18 mouse cellular contexts compared by ENCODE assay signal in the genomic region with DNA sequence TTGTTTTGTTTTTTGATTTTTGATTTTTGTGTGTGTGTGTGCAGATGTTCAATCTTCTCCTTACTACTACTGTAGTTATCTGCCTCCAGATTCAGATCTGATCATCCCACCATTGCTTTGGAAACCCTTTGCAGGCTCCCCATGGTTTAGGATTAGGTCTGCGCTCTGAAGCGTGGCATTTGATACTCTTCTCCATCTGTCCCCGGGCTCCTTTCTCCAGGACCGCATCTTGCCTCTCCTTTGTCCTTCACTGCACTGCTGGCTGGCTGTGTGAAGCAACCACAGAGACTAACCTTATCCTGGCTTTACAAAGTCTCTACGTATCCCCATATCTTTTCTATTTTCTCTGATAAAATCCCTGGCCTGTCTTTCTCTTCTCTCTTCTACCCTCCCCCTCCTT. TPM values are rescaled to one million over a fixed set of nuclear protein-coding genes. Genes with fewer than 3 reads are reported as not detected.
DNase-seq lines count a peak whose midpoint lies in the region; ATAC-seq and TF ChIP-seq lines count a peak whose summit lies in the region.
"Had no signal": no experiment of that assay in that cellular context is flagged by ENCODE, and none has a peak within 500 bp of the region (broad histone marks: within the 10 kb centered on the region; RNA-seq: fewer than 3 reads in every experiment).

No protein-coding gene starts in this region.

- no peaks in the 10 kb centered on the region for H3K27me3 ChIP-seq in hindbrain, embryonic 10.5 days (ENCODE audit: insufficient read depth, poor library complexity, severe bottlenecking)
- no peaks in the 10 kb centered on the region for H3K27me3 ChIP-seq in hindbrain, embryonic 11.5 days (ENCODE audit: control insufficient read depth, insufficient read depth, low read length)
- no peaks in the 10 kb centered on the region for H3K27me3 ChIP-seq in midbrain, postnatal 0 days (ENCODE audit: insufficient read depth, low read length)
- H3K27me3 ChIP-seq in thymus, adult 2 months (ENCODE audit: control insufficient read depth, insufficient read depth, low read length) = no peaks in the 10 kb centered on the region
- H3K27me3 ChIP-seq: embryonic facial prominence, embryonic 15.5 days; forebrain, embryonic 12.5 days; neural tube, embryonic 13.5 days had no signal

- no peak overlapping the region for H3K4me2 ChIP-seq in hindbrain, embryonic 11.5 days (replicated peaks; ENCODE audit: low read depth, low read length)
- no peak overlapping the region for H3K4me2 ChIP-seq in midbrain, postnatal 0 days (ENCODE audit: low read depth, low read length, poor library complexity, severe bottlenecking)
- H3K4me2 ChIP-seq: embryonic facial prominence, embryonic 15.5 days; forebrain, embryonic 12.5 days; liver, embryonic 11.5 days; neural tube, embryonic 13.5 days had no signal

- no peaks in the 10 kb centered on the region for H3K9me3 ChIP-seq in hindbrain, embryonic 10.5 days
- H3K9me3 ChIP-seq in hindbrain, embryonic 11.5 days (ENCODE audit: control insufficient read depth, low read length) = no peaks in the 10 kb centered on the region
- no peaks in the 10 kb centered on the region for H3K9me3 ChIP-seq in midbrain, postnatal 0 days (ENCODE audit: low read length)
- H3K9me3 ChIP-seq: embryonic facial prominence, embryonic 15.5 days; forebrain, embryonic 12.5 days; limb, embryonic 10.5 days; neural tube, embryonic 13.5 days had no signal

- no peak overlapping the region for H3K9ac ChIP-seq in hindbrain, embryonic 11.5 days (ENCODE audit: low read depth, low read length)
- no peak overlapping the region for H3K9ac ChIP-seq in midbrain, postnatal 0 days (replicated peaks; ENCODE audit: low read length, poor library complexity, severe bottlenecking)
- H3K9ac ChIP-seq: embryonic facial prominence, embryonic 15.5 days; forebrain, embryonic 12.5 days; neural tube, embryonic 13.5 days had no signal

- peak overlapping the region; percentile 60 for H3K27ac ChIP-seq in hindbrain, embryonic 10.5 days
- no peak overlapping the region for H3K27ac ChIP-seq in hindbrain, embryonic 11.5 days (ENCODE audit: low read depth, low read length)
- no peak overlapping the region for H3K27ac ChIP-seq in midbrain, postnatal 0 days (ENCODE audit: low read depth, low read length)
- H3K27ac ChIP-seq in thymus, adult 2 months (ENCODE audit: control insufficient read depth, insufficient read depth, low read length) = no peak overlapping the region
- H3K27ac ChIP-seq: embryonic facial prominence, embryonic 15.5 days; forebrain, embryonic 12.5 days; limb, embryonic 10.5 days; macrophage; neural tube, embryonic 13.5 days had no signal

- no peaks in the 10 kb centered on the region for H3K36me3 ChIP-seq in hindbrain, embryonic 10.5 days
- H3K36me3 ChIP-seq in hindbrain, embryonic 11.5 days (ENCODE audit: control insufficient read depth, insufficient read depth, low read length) = no peaks in the 10 kb centered on the region
- no peaks in the 10 kb centered on the region for H3K36me3 ChIP-seq in midbrain, postnatal 0 days (ENCODE audit: insufficient read depth, low read length)
- no peaks in the 10 kb centered on the region for H3K36me3 ChIP-seq in thymus, adult 2 months (ENCODE audit: control insufficient read depth, insufficient read depth, low read length)
- H3K36me3 ChIP-seq: embryonic facial prominence, embryonic 15.5 days; forebrain, embryonic 12.5 days; limb, embryonic 10.5 days; neural tube, embryonic 13.5 days had no signal

- no peak overlapping the region for H3K4me3 ChIP-seq in hindbrain, embryonic 10.5 days
- H3K4me3 ChIP-seq in hindbrain, embryonic 11.5 days (ENCODE audit: low read depth, low read length) = no peak overlapping the region
- H3K4me3 ChIP-seq in midbrain, postnatal 0 days (ENCODE audit: low read depth, low read length) = no peak overlapping the region
- no peak overlapping the region for H3K4me3 ChIP-seq in thymus, adult 2 months (ENCODE audit: control insufficient read depth, insufficient read depth, low read length)
- H3K4me3 ChIP-seq: embryonic facial prominence, embryonic 15.5 days; forebrain, embryonic 12.5 days; limb, embryonic 10.5 days; neural tube, embryonic 13.5 days had no signal

- WGBS in hindbrain, embryonic 10.5 days = 39% methylated on average over 5 of the region's 5 CpGs
- WGBS in hindbrain, embryonic 11.5 days = 45% methylated on average over 5 of the region's 5 CpGs
- WGBS in midbrain, postnatal 0 days = 20% methylated on average over 5 of the region's 5 CpGs
- WGBS in thymus, adult 2 months = 88% methylated on average over 5 of the region's 5 CpGs

- peaks cover 11% of the 10 kb centered on the region for H3K4me1 ChIP-seq in hindbrain, embryonic 10.5 days (replicated peaks)
- H3K4me1 ChIP-seq in hindbrain, embryonic 11.5 days (replicated peaks; ENCODE audit: control insufficient read depth, insufficient read depth, low read length) = no peaks in the 10 kb centered on the region
- H3K4me1 ChIP-seq in midbrain, postnatal 0 days (ENCODE audit: insufficient read depth, low read length) = peaks cover 3% of the 10 kb centered on the region; the same call in 1 of the 2 replicates
- H3K4me1 ChIP-seq in thymus, adult 2 months (replicated peaks; ENCODE audit: control insufficient read depth, insufficient read depth, low read length) = no peaks in the 10 kb centered on the region
- H3K4me1 ChIP-seq: embryonic facial prominence, embryonic 15.5 days; limb, embryonic 10.5 days had no signal

- DNase-seq in hindbrain, embryonic 10.5 days (ENCODE audit: low spot score) = no peak
- DNase-seq in hindbrain, embryonic 11.5 days (ENCODE audit: low spot score) = no peak
- peak; percentile 85 to 89 for DNase-seq in cerebellum, postnatal 10 days
- DNase-seq in midbrain, postnatal 0 days (ENCODE audit: low spot score) = peak; percentile 66
- no peak for DNase-seq in embryo, embryonic 11 days
- DNase-seq in thymus, adult 2 months = no peak
- DNase-seq: adrenal gland, postnatal 14 days; gastrocnemius, postnatal 25 days; layer of hippocampus, postnatal 36 days; lung, adult 2 months; thymus, postnatal 25 days had no signal

- no peak for TF ChIP-seq POLR2A in thymus, adult 2 months (IDR thresholded peaks at IDR 0.05; ENCODE audit: control insufficient read depth, extremely low read depth, insufficient read depth, low read length, poor library complexity)

- TF ChIP-seq CTCF in midbrain, postnatal 0 days (IDR thresholded peaks at IDR 0.05) = no peak
- TF ChIP-seq CTCF in thymus, adult 2 months (IDR thresholded peaks at IDR 0.05; ENCODE audit: borderline replicate concordance, control insufficient read depth, extremely low read depth, insufficient read depth, low read length, poor library complexity) = no peak

- ATAC-seq in hindbrain, embryonic 11.5 days (ENCODE audit: low FRiP score) = no peak
- ATAC-seq in cerebellum, adult (ENCODE audit: insufficient number of reproducible peaks, low FRiP score, low TSS enrichment) = peak; percentile 91
- no peak for ATAC-seq in midbrain, postnatal 0 days (ENCODE audit: low FRiP score)

RNA-seq across cellular contexts. Expression of a gene that starts 31.3 kb away (rescaled TPM):
- polyA plus RNA-seq in hindbrain, embryonic 10.5 days (2016; fragmentation: Nextera tagmentation; extraction: Ambion mirVana) = 47.6 and 54.3 TPM in 2 replicates
- 54.0 and 60.0 TPM in 2 replicates for polyA plus RNA-seq in hindbrain, embryonic 11.5 days (2014; fragmentation: Nextera tagmentation; extraction: Ambion mirVana)
- total RNA-seq in midbrain, postnatal 0 days (2014; rRNA removed) = 32.3 and 39.6 TPM in 2 replicates
- polyA plus RNA-seq in midbrain, postnatal 0 days (2015; fragmentation: Nextera tagmentation; extraction: Ambion mirVana) = 86.9 and 90.7 TPM in 2 replicates
- polyA plus RNA-seq in thymus, adult 2 months (2012; rRNA removed) = 58.1 and 80.2 TPM in 2 replicates

RNA-seq across cellular contexts. Expression of a gene that starts 43.0 kb away (rescaled TPM):
- 0.12 TPM in 1 of 2 replicates, not detected in the other for polyA plus RNA-seq in hindbrain, embryonic 10.5 days (2016; fragmentation: Nextera tagmentation; extraction: Ambion mirVana)
- polyA plus RNA-seq in hindbrain, embryonic 11.5 days (2014; fragmentation: Nextera tagmentation; extraction: Ambion mirVana) = not detected in 2 replicates
- 0.27 TPM in 1 of 2 replicates, not detected in the other for total RNA-seq in midbrain, postnatal 0 days (2014; rRNA removed)
- polyA plus RNA-seq in midbrain, postnatal 0 days (2015; fragmentation: Nextera tagmentation; extraction: Ambion mirVana) = 0.32 and 0.43 TPM in 2 replicates
- 0.54 and 1.4 TPM in 2 replicates for polyA plus RNA-seq in thymus, adult 2 months (2012; rRNA removed)
- total RNA-seq: gastrocnemius, postnatal 25 days; layer of hippocampus, postnatal 36 days had no signal
- polyA plus RNA-seq: embryonic facial prominence, embryonic 15.5 days; macrophage had no signal

Comparison
In these comparisons a context has a peak if more than half of its experiments do, and no peak if none do; other contexts are left out.
1. DNase-seq: peak in cerebellum, postnatal 10 days (2 of 2) and midbrain, postnatal 0 days (single experiment); none in hindbrain, embryonic 10.5 days (single experiment), hindbrain, embryonic 11.5 days (single experiment), embryo, embryonic 11 days (single experiment) and thymus, adult 2 months (single experiment).